Mouse (Mus musculus): ENCODE measurements around the gene Git2.

The Git2 gene

GRCm38 (mm10) chr5:114720784-114721183 is 54.5 kb downstream of the Git2 start:
- no peak for DNase-seq (ENCODE audit: low read depth, low spot score)

- DNase-seq (ENCODE audit: low read depth, low spot score), result no peak
Observed at GRCm38 (mm10) chr5:114719928-114720270, 55.4 kb downstream of the Git2 start.

GRCm38 (mm10) chr5:114719003-114719927 is 56.1 kb downstream of the Git2 start:
- no peak for DNase-seq (ENCODE audit: low read depth, low spot score)

- no peak for DNase-seq (ENCODE audit: low read depth, low spot score)
Observed at GRCm38 (mm10) chr5:114718483-114718882, 56.8 kb downstream of the Git2 start.

- DNase-seq (ENCODE audit: low read depth, low spot score), result no peak
Observed at GRCm38 (mm10) chr5:114717937-114718336, 57.4 kb downstream of the Git2 start.

GRCm38 (mm10) chr5:114717292-114717691 is 58.0 kb downstream of the Git2 start:
- DNase-seq (ENCODE audit: low read depth, low spot score), result no peak

- DNase-seq (ENCODE audit: low read depth, low spot score), result no peak
Observed at GRCm38 (mm10) chr5:114714551-114714950, 60.8 kb downstream of the Git2 start.

GRCm38 (mm10) chr5:114709357-114709756 is 66.0 kb downstream of the Git2 start:
- DNase-seq (ENCODE audit: low read depth, low spot score), result no peak

- DNase-seq (ENCODE audit: low read depth, low spot score), result no peak
Observed at GRCm38 (mm10) chr5:114708491-114708890, 66.8 kb downstream of the Git2 start.

- DNase-seq (ENCODE audit: low read depth, low spot score), result peak; percentile 95
Observed at GRCm38 (mm10) chr5:114707265-114708068, 67.8 kb downstream of the Git2 start, which contains the start of gene Tchp. Gene Tchp, plus strand, starts transcription at chr5:114707760.

GRCm38 (mm10) chr5:114702403-114703392 is 72.6 kb downstream of the Git2 start:
- no peak for DNase-seq (ENCODE audit: low read depth, low spot score)

GRCm38 (mm10) chr5:114699015-114699414 is 76.3 kb downstream of the Git2 start:
- DNase-seq (ENCODE audit: low read depth, low spot score), result no peak

GRCm38 (mm10) chr5:114698044-114698746 is 77.1 kb downstream of the Git2 start:
- DNase-seq (ENCODE audit: low read depth, low spot score), result no peak

GRCm38 (mm10) chr5:114696939-114697338 is 78.4 kb downstream of the Git2 start:
- no peak for DNase-seq (ENCODE audit: low read depth, low spot score)

- no peak for DNase-seq (ENCODE audit: low read depth, low spot score)
Observed at GRCm38 (mm10) chr5:114695775-114696174, 79.5 kb downstream of the Git2 start.

- peak; percentile 91 for DNase-seq (ENCODE audit: low read depth, low spot score)
Observed at GRCm38 (mm10) chr5:114690633-114691567, 84.4 kb downstream of the Git2 start, which contains the start of gene Gltp. Gene Gltp, minus strand, starts transcription at chr5:114690984.

GRCm38 (mm10) chr5:114689700-114690366 is 85.5 kb downstream of the Git2 start:
- DNase-seq (ENCODE audit: low read depth, low spot score), result no peak

GRCm38 (mm10) chr5:114688703-114689102 is 86.6 kb downstream of the Git2 start:
- DNase-seq (ENCODE audit: low read depth, low spot score), result no peak

- DNase-seq (ENCODE audit: low read depth, low spot score), result no peak
Observed at GRCm38 (mm10) chr5:114687901-114688300, 87.4 kb downstream of the Git2 start.
